Mouse (Mus musculus) heart, embryonic 11.5 days (tissue): ENCODE measurements around the gene Dnajc16. TPM values are rescaled to one million over a fixed set of nuclear protein-coding genes. Genes with fewer than 3 reads are reported as not detected.

Source experiments
- polyA plus RNA-seq: library from polyadenylated mRNA; unstranded; fragments of >200 nt; fragmentation: Nextera tagmentation; extraction: Ambion mirVana; gene quantifications from 2 replicates; pipeline ENCODE4 v1.2.1, GENCODE M21; 2014

The Dnajc16 gene
- polyA plus RNA-seq, 1 experiment from 2014 or later, result 3.2 TPM

Other genes starting within 250 kb of the Dnajc16 start
- 53.9 and 64.0 TPM in 2 replicates for gene Fblim1, start 184.8 kb downstream of the Dnajc16 start, polyA plus RNA-seq
- 0.17 and 0.30 TPM in 2 replicates for gene Tmem82, start 172.3 kb downstream of the Dnajc16 start, polyA plus RNA-seq
- not detected in 2 replicates for gene Slc25a34, start 167.1 kb downstream of the Dnajc16 start, polyA plus RNA-seq
- 3.5 and 3.9 TPM in 2 replicates for gene Plekhm2, start 126.0 kb downstream of the Dnajc16 start, polyA plus RNA-seq
- gene Rsc1a1, start 105.3 kb downstream of the Dnajc16 start, polyA plus RNA-seq, result 1.5 TPM in 1 of 2 replicates, not detected in the other
- 13.5 and 13.7 TPM in 2 replicates for gene Ddi2, start 67.5 kb downstream of the Dnajc16 start, polyA plus RNA-seq
- gene Agmat, start 44.3 kb downstream of the Dnajc16 start, polyA plus RNA-seq, result 0.80 and 1.0 TPM in 2 replicates
- 15.4 and 17.5 TPM in 2 replicates for gene Casp9, start 2.7 kb upstream of the Dnajc16 start, polyA plus RNA-seq
- gene Cela2a, start 35.2 kb upstream of the Dnajc16 start, polyA plus RNA-seq, result not detected in 2 replicates
- gene Ctrc, start 55.4 kb upstream of the Dnajc16 start, polyA plus RNA-seq, result not detected in 2 replicates
- 59.2 and 63.4 TPM in 2 replicates for gene Efhd2, start 84.0 kb upstream of the Dnajc16 start, polyA plus RNA-seq
- 3.8 and 7.1 TPM in 2 replicates for gene Fhad1, start 224.2 kb upstream of the Dnajc16 start, polyA plus RNA-seq